Mouse (Mus musculus): ENCODE data around the gene Anks1b.

DNA sequence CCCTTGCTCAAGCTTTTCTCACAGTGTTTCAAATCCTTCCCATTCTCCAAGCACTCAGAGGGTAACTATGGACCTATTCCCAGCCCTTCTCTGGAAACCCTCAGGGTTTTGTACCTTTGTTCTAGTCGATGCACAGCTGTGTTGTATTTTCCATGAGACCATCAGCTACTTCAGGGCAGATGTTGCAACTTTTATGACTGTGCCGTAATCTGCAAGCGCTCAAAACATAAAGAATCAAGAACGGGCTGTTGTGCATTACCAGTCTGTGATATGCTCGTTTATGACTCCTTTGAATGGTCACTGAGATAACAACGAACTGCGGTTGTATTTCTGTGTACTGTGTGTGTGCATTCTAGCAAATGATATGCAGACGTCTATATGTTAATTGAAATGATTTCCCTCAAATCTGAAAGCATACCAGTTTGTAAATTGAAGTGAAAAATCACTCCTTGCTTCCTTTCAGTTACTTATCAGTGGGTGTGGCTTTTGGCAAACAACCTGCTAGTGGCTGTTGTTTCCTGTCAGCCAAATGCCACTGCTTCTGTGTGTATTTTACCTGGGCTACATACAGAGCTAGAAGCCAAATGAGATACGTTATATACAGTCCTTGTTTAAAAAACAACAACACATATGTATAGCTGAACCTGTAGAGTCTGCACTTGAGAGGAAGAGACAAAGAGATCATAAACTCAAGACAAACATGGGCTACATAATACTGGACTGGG, 966.5 kb downstream of the Anks1b start:
- TF ChIP-seq GATA1 (IDR thresholded peaks at IDR 0.05; ENCODE audit: low read depth, low read length): no peak
- TF ChIP-seq CTCF (IDR thresholded peaks at IDR 0.05 in 2 of 3, conservative IDR thresholded peaks at IDR 0.05 in 1 of 3; ENCODE audit: control insufficient read depth in 1 of 3, insufficient read depth in 1 of 3, low read depth in 2 of 3, low read length in 3 of 3, poor library complexity in 1 of 3, severe bottlenecking in 1 of 3): no peak
- TF ChIP-seq RAD21 (IDR thresholded peaks at IDR 0.05; ENCODE audit: low read depth, low read length): no peak
- no peak for TF ChIP-seq TCF12 (IDR thresholded peaks at IDR 0.05; ENCODE audit: low read depth, low read length)
- no peak for TF ChIP-seq ELF1 (IDR thresholded peaks at IDR 0.05; ENCODE audit: low read depth, low read length)
- TF ChIP-seq POLR2A (IDR thresholded peaks at IDR 0.05; ENCODE audit: control insufficient read depth in 1 of 2, insufficient read depth in 1 of 2, low read depth in 1 of 2, low read length in 2 of 2, poor library complexity in 1 of 2): no peak
- no peak for TF ChIP-seq CHD2 (IDR thresholded peaks at IDR 0.05; ENCODE audit: low read length)
